Mouse (Mus musculus): Measurements from ENCODE around the gene Gusb.
A peak's percentile ranks its signal among the peaks of the same experiment; 100 is the strongest.

Gene Gusb

DNA sequence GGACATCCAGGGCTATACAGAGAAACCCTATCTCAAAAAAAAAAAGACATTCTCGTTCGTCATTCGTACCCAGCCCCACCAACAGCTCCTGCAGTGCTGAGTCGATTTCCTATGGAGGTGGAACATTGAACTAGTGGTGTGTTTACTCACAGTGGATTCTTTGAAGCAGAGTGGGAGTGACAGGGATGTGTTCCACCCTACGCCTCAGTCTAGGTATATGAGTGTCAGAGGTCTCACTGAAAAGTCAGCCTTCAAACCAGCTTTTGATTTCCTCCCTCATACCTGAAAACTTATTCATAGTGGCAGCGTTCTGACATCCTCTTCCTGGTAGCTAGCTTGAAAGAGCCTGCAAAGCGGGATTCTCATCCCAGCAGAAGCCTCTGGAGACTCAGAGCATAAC is 34.4 kb downstream of the Gusb start:
- no peak for DNase-seq

- DNase-seq, result no peak
These were observed 36.4 kb downstream of the Gusb start for GRCm38 (mm10) chr5:129966448-129966847.

- DNase-seq, result no peak
These were observed 39.6 kb downstream of the Gusb start for GRCm38 (mm10) chr5:129963224-129963623.

DNA sequence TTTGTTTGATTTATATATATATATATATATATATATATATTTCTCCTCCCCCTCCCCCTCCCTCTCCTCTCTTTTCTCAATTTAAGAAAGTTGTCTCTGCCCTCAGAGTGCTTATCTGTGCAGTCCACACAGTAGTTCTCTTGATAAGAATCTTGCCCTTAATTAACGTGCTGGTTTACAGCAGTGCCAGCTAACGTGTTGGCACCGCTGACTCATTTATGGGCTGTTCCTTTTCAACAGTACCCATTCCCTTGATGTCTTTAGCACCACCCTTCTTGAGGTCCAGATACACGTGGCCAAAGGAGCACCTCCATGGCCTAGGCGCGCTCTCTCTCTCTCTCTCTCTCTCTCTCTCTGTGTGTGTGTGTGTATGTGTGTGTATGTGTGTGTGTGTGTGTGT is 47.1 kb downstream of the Gusb start:
- DNase-seq, result peak; percentile 64

DNA sequence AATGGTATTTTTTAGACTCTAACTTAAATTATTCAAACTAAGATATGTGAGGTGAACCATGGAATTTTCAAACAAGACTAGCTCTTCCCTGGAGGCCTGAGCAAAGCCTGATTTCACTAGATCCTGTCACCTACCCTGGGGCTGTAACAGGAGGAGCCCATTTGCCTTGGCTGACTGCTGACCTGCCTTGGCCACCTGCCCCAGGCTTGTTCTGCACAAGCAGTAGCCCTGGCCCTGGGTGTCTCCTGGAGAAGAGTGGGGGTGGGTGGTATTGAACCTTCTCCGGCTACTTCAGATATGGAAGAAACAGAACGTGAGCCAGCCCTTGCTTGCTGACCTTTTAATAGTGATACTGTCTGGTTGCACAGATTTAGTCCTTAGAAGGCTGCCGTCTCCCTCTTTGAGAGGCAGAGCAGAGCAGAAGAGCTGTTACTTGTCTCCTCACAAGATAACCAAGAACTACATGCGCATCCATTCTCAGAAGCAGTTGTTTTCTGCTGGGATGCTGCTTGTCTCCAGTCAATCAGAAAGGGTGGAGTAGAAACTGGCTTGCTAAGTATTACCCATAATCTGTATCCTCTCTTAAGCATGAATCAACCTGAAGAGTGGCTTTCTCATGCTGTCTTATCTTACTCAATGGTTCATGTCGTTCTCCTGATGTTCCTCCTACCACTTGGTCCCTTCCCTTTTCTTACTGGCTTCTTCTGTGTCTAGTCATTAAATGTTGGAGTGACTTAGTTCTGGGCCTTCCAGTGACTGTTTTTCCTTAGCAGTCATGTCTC is 48.2 kb downstream of the Gusb start:
- DNase-seq, result peak; percentile 16

GRCm38 (mm10) chr5:129952143-129952542 is 50.7 kb downstream of the Gusb start:
- DNase-seq, result no peak

DNA sequence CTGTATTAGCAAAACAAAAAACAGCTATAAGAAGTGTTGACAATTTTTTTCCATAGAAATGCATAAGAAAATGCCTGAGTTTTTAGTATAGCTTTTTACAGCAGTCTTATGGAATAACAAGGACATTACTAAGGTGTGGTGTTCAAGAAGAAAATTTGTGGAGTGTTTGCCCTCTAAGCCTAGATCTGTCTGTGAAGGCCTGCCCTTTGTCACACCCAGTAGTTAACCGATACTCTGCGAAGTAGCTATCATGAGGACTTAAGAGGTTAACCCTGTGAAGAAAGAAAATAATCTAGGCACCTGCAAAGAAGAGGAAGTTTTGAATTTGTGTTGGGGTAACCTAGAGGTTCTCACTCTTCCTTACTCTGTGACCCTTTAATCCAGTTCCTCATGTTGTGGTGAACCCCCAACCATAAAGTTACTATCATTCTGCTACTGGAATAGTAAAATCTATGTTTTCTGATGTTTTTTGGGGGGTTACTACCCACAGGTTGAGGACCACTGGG is 55.3 kb downstream of the Gusb start:
- DNase-seq, result no peak

DNA sequence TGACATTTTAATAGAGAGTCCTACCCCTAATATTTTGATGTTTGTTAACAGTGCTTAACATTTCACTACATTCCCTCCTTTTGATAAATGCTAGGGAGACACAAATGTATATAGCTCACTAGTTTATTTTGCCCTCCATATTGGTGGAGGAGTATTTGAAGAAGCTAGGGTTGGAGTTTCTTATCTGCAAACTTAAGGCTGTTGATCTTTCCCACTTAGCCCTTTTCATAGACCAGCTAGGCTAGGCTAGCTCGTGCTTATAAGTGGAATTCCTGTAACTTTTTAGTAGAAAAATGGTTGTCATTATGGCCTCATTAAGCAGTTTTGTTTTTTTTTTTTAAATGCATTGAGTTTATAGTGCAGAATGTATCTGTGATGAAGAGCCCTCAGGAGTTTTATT is 59.4 kb downstream of the Gusb start:
- DNase-seq, result no peak

- DNase-seq, result peak; percentile 68
These were observed 60.5 kb downstream of the Gusb start for GRCm38 (mm10) chr5:129942073-129942939.

- peak; percentile 99 for DNase-seq
These were observed 61.3 kb downstream of the Gusb start, which contains the start of gene Vkorc1l1 for GRCm38 (mm10) chr5:129941495-129942045. Vkorc1l1 (plus strand) TSS chr5:129941970.

DNA sequence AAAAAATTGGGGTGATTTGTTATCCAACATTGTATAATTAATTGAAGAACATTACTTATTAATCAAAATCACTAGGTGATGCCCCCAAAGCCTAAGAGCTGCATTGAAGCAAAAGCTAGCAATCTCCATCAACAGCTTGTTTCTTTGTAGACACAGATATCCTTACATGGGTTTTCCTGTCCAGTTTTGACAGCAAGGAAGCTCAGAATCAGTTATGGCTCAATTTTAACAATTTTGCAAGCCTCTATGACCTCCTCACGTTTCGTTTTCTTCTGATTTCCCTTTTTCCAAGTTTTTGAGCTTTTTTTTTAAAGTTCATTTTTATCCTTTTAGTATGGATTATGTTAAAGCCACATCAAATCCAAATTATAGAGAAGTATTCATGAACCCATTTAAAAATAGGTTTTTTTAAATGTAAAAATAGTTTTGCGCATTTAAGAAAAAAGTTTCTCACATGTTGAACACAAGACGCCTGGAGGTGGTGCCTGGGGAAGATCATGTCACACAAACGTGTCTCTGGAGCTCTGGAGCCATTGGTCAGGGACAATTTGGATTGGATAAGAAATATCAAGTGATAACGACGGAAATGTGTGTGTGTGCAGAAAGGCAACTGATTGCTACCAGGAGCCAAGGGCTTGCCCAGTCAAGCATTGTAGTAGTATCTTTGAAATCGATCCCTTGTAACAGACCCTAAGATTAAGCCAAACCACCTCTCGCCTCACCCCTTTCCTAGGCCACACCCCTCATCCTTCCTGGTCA is 61.9 kb downstream of the Gusb start:
- no peak for DNase-seq

DNA sequence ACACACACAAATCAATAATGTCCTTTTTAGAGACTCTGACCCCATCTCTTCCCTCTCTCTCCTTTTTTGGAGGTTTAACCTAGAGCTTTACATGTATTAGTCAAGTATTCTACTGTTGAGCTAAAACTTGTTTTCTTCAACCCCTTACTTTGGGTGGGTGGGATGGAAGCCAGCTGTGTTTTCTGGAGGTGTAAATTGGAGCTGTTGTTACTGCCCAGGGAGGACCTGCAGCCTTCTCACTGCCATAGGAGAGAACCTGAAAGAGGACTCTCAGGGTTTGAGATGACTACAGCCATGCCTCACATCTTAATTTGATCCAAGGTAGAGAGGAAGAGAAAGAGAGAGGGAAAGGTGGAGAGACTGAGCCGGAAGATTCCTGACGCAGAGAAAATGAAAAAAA is 62.6 kb downstream of the Gusb start:
- no peak for DNase-seq
